Mouse (Mus musculus): ENCODE data around the gene St6galnac3.

DNA sequence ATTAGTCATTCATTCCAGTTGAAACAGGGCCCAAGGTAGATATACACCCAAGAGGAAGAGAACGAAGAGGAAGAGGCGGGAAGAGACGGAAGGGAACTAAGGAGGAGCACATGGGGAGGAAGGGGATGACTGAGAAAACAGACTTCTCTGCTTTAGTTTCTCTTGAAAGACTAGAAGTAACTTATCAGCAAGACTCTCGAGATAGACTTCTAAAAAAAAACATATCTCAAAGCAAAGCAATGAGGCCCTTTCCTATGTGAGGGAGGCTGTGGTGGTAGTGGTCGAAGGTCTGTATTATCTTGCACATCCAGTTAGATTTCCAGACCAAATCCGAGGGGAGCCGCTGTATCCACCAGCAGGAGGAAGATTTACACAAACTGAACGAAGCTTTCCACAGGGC, 50.6 kb downstream of the St6galnac3 start:
- TF ChIP-seq POLR2A (IDR thresholded peaks at IDR 0.05; ENCODE audit: borderline replicate concordance, extremely low read depth, insufficient read depth, insufficient read length, poor library complexity, severe bottlenecking): no peak
- no peak for TF ChIP-seq CTCF (IDR thresholded peaks at IDR 0.05; ENCODE audit: borderline replicate concordance, extremely low read depth, insufficient read depth, insufficient read length)
